Mouse (Mus musculus) liver, adult 2 months (tissue): ENCODE results near the gene Tubg2. TPM values are rescaled to one million over a fixed set of nuclear protein-coding genes. Genes with fewer than 3 reads are reported as not detected.
A peak's percentile ranks its signal among the peaks of the same experiment; 100 is the strongest.
"Not testable (repeated sequence)": the region's sequence is repeated elsewhere in the genome, so short reads cannot be mapped to it uniquely, and the experiment has no call there.

Experiments used
- DNase-seq: peaks from one replicate; pipeline ENCODE4 v3.0.0-alpha.2; 2011; ENCODE audit warnings: low read depth, low spot score; ENCODE audit errors: extremely low read depth
- H3K27ac ChIP-seq: fragments of 200-500 bp; replicated peaks from 2 replicates; pipeline ENCODE4 v1.5.1; 2012; ENCODE audit warnings: low read depth, mild to moderate bottlenecking, control low read depth, inconsistent platforms, low read length; ENCODE audit not compliant: insufficient read depth
- H3K27me3 ChIP-seq: fragments of 200-500 bp; 2 replicates; pipeline ENCODE4 v1.6.1; 2012; ENCODE audit warnings: mild to moderate bottlenecking, moderate library complexity, low read length, inconsistent platforms; ENCODE audit not compliant: control insufficient read depth, insufficient read depth
- H3K36me3 ChIP-seq: fragments of 200-500 bp; 2 replicates; pipeline ENCODE4 v1.6.1; 2012; ENCODE audit warnings: low read length, inconsistent platforms; ENCODE audit not compliant: control insufficient read depth, insufficient read depth
- H3K4me1 ChIP-seq: fragments of 200-500 bp; 2 replicates; pipeline ENCODE4 v1.6.1; 2011; ENCODE audit warnings: low read length; ENCODE audit not compliant: control insufficient read depth, insufficient read depth
- H3K4me3 ChIP-seq: fragments of 200-500 bp; 2 replicates; pipeline ENCODE4 v1.5.1; 2011; ENCODE audit warnings: low read depth, mild to moderate bottlenecking, control low read depth, low read length, moderate library complexity; ENCODE audit not compliant: insufficient read depth
- H3K79me2 ChIP-seq: fragments of 200-500 bp; 2 replicates; pipeline ENCODE4 v1.6.1; 2012; ENCODE audit warnings: inconsistent platforms, mild to moderate bottlenecking, low read length, moderate library complexity; ENCODE audit not compliant: control insufficient read depth, insufficient read depth
- H3K9ac ChIP-seq: fragments of 200-500 bp; 2 replicates; pipeline ENCODE4 v1.6.1; 2012; ENCODE audit warnings: low read depth, mild to moderate bottlenecking, control low read depth, inconsistent platforms, low read length
- CTCF ChIP-seq: fragments of 200-500 bp; IDR thresholded peaks from 2 replicates; pipeline ENCODE4 v1.5.1; 2011; ENCODE audit warnings: low read depth, low read length, control low read depth
- POLR2A ChIP-seq: fragments of 200-500 bp; IDR thresholded peaks from 2 replicates; pipeline ENCODE4 v1.6.1; 2011; ENCODE audit warnings: low read length, control low read depth; ENCODE audit not compliant: insufficient read depth; ENCODE audit errors: extremely low read depth
- WGBS: fragments of 180-500 bp; shearing (Covaris S2); methylation state at CpG from one replicate; pipeline ENCODE4 v1.1.7; 2018; 5-methylcytosine and 5-hydroxymethylcytosine counted together
- polyA plus RNA-seq: library from polyadenylated mRNA; depleted of rRNA; stranded (reverse); fragments of >200 nt; gene quantifications from 2 replicates; pipeline ENCODE4 v1.2.3, GENCODE M21; 2012
- total RNA-seq: library from RNA; depleted of rRNA; stranded (reverse); fragments of >200 nt; gene quantifications from 2 replicates; pipeline ENCODE4 v1.2.3, GENCODE M21; 2014

Tubg2 gene
- total and polyA plus RNA-seq, 2 experiments = 0.10 TPM; not detected in 1

- 1% methylated on average over 4 of the region's 4 CpGs for WGBS
- Histone ChIP-seq H3K4me1 (peaks cover 16% of the 10 kb centered on the region), H3K9ac (no peak overlapping the region; the same call in 1 of the 2 replicates), H3K27me3 (no peaks in the 10 kb centered on the region), H3K79me2 (peaks cover 29% of the 10 kb centered on the region), H3K27ac (peak overlapping the region; percentile 45), H3K36me3 (peaks cover 2% of the 10 kb centered on the region), H3K4me3 (0 out of 2 replicates have a peak overlapping the region, but pooled peaks have one; percentile 0)
- DNase-seq = peak; percentile 74
- no peak for TF ChIP-seq POLR2A
- TF ChIP-seq CTCF = no peak
Observed at GRCm38 (mm10) chr11:101118105-101118504, 37.6 kb upstream of the Tubg2 start.

DNA sequence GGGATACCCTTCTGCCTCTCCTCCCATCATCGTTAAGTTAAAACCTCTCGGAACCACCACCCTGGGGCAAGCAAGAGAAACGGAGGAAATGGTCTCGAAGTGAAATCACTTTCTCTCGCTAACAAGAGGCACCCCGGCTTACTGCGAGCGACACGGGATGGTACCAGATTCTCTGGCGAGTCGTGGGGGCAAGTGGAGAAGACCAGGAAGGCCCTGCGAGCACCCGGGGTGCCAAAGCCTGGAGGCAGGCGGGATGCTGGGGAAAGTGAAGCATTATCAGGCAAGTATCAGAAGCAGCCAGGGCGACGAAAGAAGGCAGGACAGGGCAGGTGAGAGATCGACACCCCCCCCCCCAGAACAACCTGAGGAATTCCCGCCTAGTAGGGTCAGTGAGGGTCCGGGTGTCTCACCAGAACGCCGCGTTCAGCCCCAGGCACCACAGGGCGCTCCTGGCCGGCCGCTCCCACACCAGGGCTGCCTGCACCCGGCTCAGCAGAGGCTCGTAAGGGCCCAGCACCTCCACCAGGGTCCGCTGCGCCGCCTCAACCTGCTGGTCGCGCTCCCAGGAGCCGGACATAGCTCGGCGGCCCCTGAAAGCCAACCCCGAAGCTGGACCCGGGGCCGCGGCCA, 36.5 kb upstream of the Tubg2 start:
- Histone ChIP-seq H3K4me1 (peaks cover 14% of the 10 kb centered on the region), H3K79me2 (peaks cover 26% of the 10 kb centered on the region), H3K4me3 (peak overlapping the region; percentile 87), H3K27ac (peak overlapping the region; percentile 81), H3K9ac (peak overlapping the region; percentile 90), H3K27me3 (no peaks in the 10 kb centered on the region), H3K36me3 (peaks cover 7% of the 10 kb centered on the region)
- WGBS = under 1% methylated on average over 37 of the region's 39 CpGs
- no peak for TF ChIP-seq CTCF
- TF ChIP-seq POLR2A = no peak
- DNase-seq = no peak

GRCm38 (mm10) chr11:101119761-101120544, 35.8 kb upstream of the Tubg2 start, which contains the start of the genes Retreg3 and Tubg1:
Retreg3 (minus strand) TSS chr11:101119893.
Tubg1 (plus strand) TSS chr11:101119938.
- TF ChIP-seq CTCF (no peak), POLR2A (peak; percentile 95)
- DNase-seq = peak; percentile 93
- under 1% methylated on average over 61 of the region's 61 CpGs for WGBS
- H3K9ac ChIP-seq = peak within 1 kb of the TSS; percentile 90
- peaks cover 14% of the 10 kb centered on the region for H3K4me1 ChIP-seq
- H3K36me3 ChIP-seq = peaks cover 7% of the 10 kb centered on the region
- H3K27me3 ChIP-seq = no peaks in the 10 kb centered on the region
- peaks cover 23% of the 10 kb centered on the region for H3K79me2 ChIP-seq
- H3K4me3 ChIP-seq = peak within 1 kb of the TSS; percentile 87
- H3K27ac ChIP-seq = peak within 1 kb of the TSS; percentile 81

DNA sequence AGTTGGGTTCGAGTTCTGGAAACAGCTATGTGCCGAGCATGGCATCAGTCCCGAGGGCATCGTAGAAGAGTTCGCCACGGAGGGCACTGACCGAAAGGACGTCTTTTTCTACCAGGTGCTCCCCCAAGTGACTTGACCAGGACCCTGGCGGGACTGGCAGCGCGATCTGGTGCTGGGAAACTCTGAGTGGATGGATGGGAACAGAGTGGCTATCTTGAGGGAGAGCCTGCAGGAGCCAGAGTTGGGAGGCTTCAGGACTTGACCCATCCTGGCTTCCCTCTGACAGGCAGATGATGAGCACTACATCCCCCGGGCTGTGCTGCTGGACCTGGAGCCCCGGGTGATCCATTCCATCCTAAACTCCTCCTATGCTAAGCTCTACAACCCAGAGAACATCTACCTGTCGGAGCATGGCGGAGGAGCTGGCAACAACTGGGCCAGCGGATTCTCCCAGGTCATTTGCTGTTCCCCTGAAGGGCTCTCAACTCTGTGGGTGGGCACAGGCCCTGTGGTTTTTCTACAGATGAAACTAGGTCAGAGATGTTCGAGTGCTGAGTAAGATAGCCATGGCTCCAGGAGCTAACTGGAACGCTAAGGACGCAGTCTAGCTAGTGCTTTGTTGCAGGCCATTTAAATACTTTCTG, 35.0 kb upstream of the Tubg2 start:
- Histone ChIP-seq H3K79me2 (peaks cover 18% of the 10 kb centered on the region), H3K27ac (peak overlapping the region; percentile 40), H3K36me3 (peaks cover 7% of the 10 kb centered on the region), H3K4me3 (peak overlapping the region; percentile 50), H3K9ac (peak overlapping the region; percentile 53), H3K27me3 (no peaks in the 10 kb centered on the region), H3K4me1 (peaks cover 13% of the 10 kb centered on the region)
- WGBS = 25% methylated on average over 19 of the region's 19 CpGs
- DNase-seq = peak; percentile 51
- TF ChIP-seq CTCF = no peak
- no peak for TF ChIP-seq POLR2A

DNA sequence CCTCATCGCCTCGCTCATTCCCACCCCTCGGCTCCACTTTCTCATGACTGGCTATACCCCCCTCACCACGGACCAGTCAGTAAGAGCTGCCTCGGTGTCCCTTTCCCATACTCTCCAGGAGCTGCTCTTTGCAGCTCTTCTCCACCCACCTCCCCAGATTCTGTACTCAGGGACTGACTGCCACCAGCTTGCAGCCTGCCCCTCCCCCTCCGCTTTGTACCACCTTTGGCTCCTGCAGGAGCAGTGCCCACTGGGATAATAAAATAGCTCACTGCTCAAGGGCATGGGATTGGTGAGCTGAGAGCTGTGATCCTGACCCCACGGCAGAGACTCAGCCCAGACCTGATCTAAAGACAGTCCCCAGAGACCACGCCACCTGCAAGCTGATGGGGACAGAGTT, 31.2 kb upstream of the Tubg2 start:
- not testable (repeated sequence) for H3K27me3 ChIP-seq, H3K27ac ChIP-seq, H3K4me3 ChIP-seq, H3K79me2 ChIP-seq, DNase-seq, H3K4me1 ChIP-seq, H3K9ac ChIP-seq
- 96% methylated on average over 8 of the region's 8 CpGs for WGBS
- H3K36me3 ChIP-seq = peaks cover 14% of the 10 kb centered on the region

- WGBS = 94% methylated on average over 9 of the region's 9 CpGs
- H3K36me3 ChIP-seq = peaks cover 14% of the 10 kb centered on the region
Observed at GRCm38 (mm10) chr11:101125008-101125407, 30.7 kb upstream of the Tubg2 start.

More at GRCm38 (mm10) chr11:101125008-101125407, 30.7 kb upstream of the Tubg2 start:
- H3K4me3 ChIP-seq, DNase-seq, H3K4me1 ChIP-seq, H3K9ac ChIP-seq, H3K79me2 ChIP-seq, H3K27me3 ChIP-seq, H3K27ac ChIP-seq: not testable (repeated sequence)
